Mouse (Mus musculus): ENCODE data around the gene Galnt6. TPM values are rescaled to one million over a fixed set of nuclear protein-coding genes. Genes with fewer than 3 reads are reported as not detected.

The Galnt6 gene
- polyA plus RNA-seq, 1 experiment from 2014 or later = 0.22 TPM

GRCm38 (mm10) chr15:100687430-100687971 is 41.7 kb downstream of the Galnt6 start, which contains the start of gene Cela1:
Gene Cela1 (minus strand): TSS chr15:100687921.
- 0 out of 2 replicates have a peak, but pooled peaks cover 2% of the 10 kb centered on the region for H3K27me3 ChIP-seq (replicated peaks)
- no peak within 1 kb of the TSS for H3K4me3 ChIP-seq
- H3K36me3 ChIP-seq (replicated peaks) = no peaks in the 10 kb centered on the region
- H3K27ac ChIP-seq = no peak within 1 kb of the TSS
- no peak within 1 kb of the TSS for H3K4me2 ChIP-seq
- ATAC-seq (replicated peaks) = no peak
- no peaks in the 10 kb centered on the region for H3K9me3 ChIP-seq
- H3K4me1 ChIP-seq = no peaks in the 10 kb centered on the region
- no peak within 1 kb of the TSS for H3K9ac ChIP-seq
- WGBS = 84% methylated on average over 8 of the region's 8 CpGs

- 0 out of 2 replicates have a peak, but pooled peaks cover 2% of the 10 kb centered on the region for H3K27me3 ChIP-seq (replicated peaks)
- no peaks in the 10 kb centered on the region for H3K9me3 ChIP-seq
- H3K4me2 ChIP-seq = no peak overlapping the region
- ATAC-seq (replicated peaks) = no peak
- H3K4me3 ChIP-seq = no peak overlapping the region
- H3K27ac ChIP-seq = no peak overlapping the region
- no peak overlapping the region for H3K9ac ChIP-seq
- 69% methylated on average over 12 of the region's 12 CpGs for WGBS
- H3K4me1 ChIP-seq = no peaks in the 10 kb centered on the region
- H3K36me3 ChIP-seq (replicated peaks) = no peaks in the 10 kb centered on the region
Observed at GRCm38 (mm10) chr15:100686989-100687388, 42.2 kb downstream of the Galnt6 start.

GRCm38 (mm10) chr15:100686434-100686833 is 42.7 kb downstream of the Galnt6 start:
- Histone ChIP-seq H3K27me3 (replicated peaks) (0 out of 2 replicates have a peak, but pooled peaks cover 2% of the 10 kb centered on the region), H3K4me1 (no peaks in the 10 kb centered on the region)
- WGBS = 77% methylated on average over 6 of the region's 6 CpGs

GRCm38 (mm10) chr15:100685849-100686248 is 43.3 kb downstream of the Galnt6 start:
- no peak for ATAC-seq (replicated peaks)
- 91% methylated on average over 8 of the region's 8 CpGs for WGBS

More at GRCm38 (mm10) chr15:100686434-100686833, 42.7 kb downstream of the Galnt6 start:
- no peak overlapping the region for H3K4me2 ChIP-seq
- no peaks in the 10 kb centered on the region for H3K36me3 ChIP-seq (replicated peaks)
- no peak for ATAC-seq (replicated peaks)
- H3K9ac ChIP-seq = no peak overlapping the region
- no peaks in the 10 kb centered on the region for H3K9me3 ChIP-seq
- no peak overlapping the region for H3K4me3 ChIP-seq
- H3K27ac ChIP-seq = no peak overlapping the region

GRCm38 (mm10) chr15:100685255-100685654 is 43.9 kb downstream of the Galnt6 start:
- Histone ChIP-seq H3K4me2 (no peak overlapping the region), H3K4me3 (no peak overlapping the region), H3K4me1 (no peaks in the 10 kb centered on the region), H3K9ac (no peak overlapping the region), H3K9me3 (no peaks in the 10 kb centered on the region), H3K27ac (no peak overlapping the region), H3K27me3 (replicated peaks) (0 out of 2 replicates have a peak, but pooled peaks cover 2% of the 10 kb centered on the region), H3K36me3 (replicated peaks) (no peaks in the 10 kb centered on the region)
- WGBS = 26% methylated on average over 13 of the region's 13 CpGs
- no peak for ATAC-seq (replicated peaks)

More at GRCm38 (mm10) chr15:100685849-100686248, 43.3 kb downstream of the Galnt6 start:
- Histone ChIP-seq H3K4me3 (no peak overlapping the region), H3K4me2 (no peak overlapping the region), H3K27ac (no peak overlapping the region), H3K9ac (no peak overlapping the region), H3K36me3 (replicated peaks) (no peaks in the 10 kb centered on the region), H3K4me1 (no peaks in the 10 kb centered on the region), H3K9me3 (no peaks in the 10 kb centered on the region), H3K27me3 (replicated peaks) (0 out of 2 replicates have a peak, but pooled peaks cover 2% of the 10 kb centered on the region)

GRCm38 (mm10) chr15:100684450-100684849 is 44.7 kb downstream of the Galnt6 start:
- H3K4me2 ChIP-seq = no peak overlapping the region
- H3K4me3 ChIP-seq = no peak overlapping the region
- WGBS = 72% methylated on average over 10 of the region's 10 CpGs
- H3K4me1 ChIP-seq = no peaks in the 10 kb centered on the region
- H3K27me3 ChIP-seq (replicated peaks) = 0 out of 2 replicates have a peak, but pooled peaks cover 2% of the 10 kb centered on the region
- H3K27ac ChIP-seq = no peak overlapping the region
- no peak overlapping the region for H3K9ac ChIP-seq
- H3K9me3 ChIP-seq = no peaks in the 10 kb centered on the region
- H3K36me3 ChIP-seq (replicated peaks) = no peaks in the 10 kb centered on the region
- no peak for ATAC-seq (replicated peaks)

- Histone ChIP-seq H3K36me3 (replicated peaks) (no peaks in the 10 kb centered on the region), H3K9ac (no peak overlapping the region), H3K4me1 (no peaks in the 10 kb centered on the region), H3K27ac (no peak overlapping the region), H3K4me2 (no peak overlapping the region), H3K9me3 (no peaks in the 10 kb centered on the region), H3K27me3 (replicated peaks) (0 out of 2 replicates have a peak, but pooled peaks cover 2% of the 10 kb centered on the region), H3K4me3 (no peak overlapping the region)
- WGBS = 48% methylated on average over 2 of the region's 2 CpGs
- ATAC-seq (replicated peaks) = no peak
Observed at GRCm38 (mm10) chr15:100683041-100683440, 46.1 kb downstream of the Galnt6 start.

GRCm38 (mm10) chr15:100681770-100682169 is 47.4 kb downstream of the Galnt6 start:
- Histone ChIP-seq H3K4me3 (no peak overlapping the region), H3K9me3 (no peaks in the 10 kb centered on the region), H3K4me1 (no peaks in the 10 kb centered on the region), H3K27ac (no peak overlapping the region), H3K9ac (no peak overlapping the region), H3K27me3 (replicated peaks) (0 out of 2 replicates have a peak, but pooled peaks cover 2% of the 10 kb centered on the region), H3K4me2 (no peak overlapping the region), H3K36me3 (replicated peaks) (no peaks in the 10 kb centered on the region)
- ATAC-seq (replicated peaks) = no peak
- WGBS = 30% methylated on average over 7 of the region's 7 CpGs

- Histone ChIP-seq H3K27me3 (replicated peaks) (0 out of 2 replicates have a peak, but pooled peaks cover 2% of the 10 kb centered on the region), H3K27ac (no peak overlapping the region), H3K4me1 (no peaks in the 10 kb centered on the region), H3K9ac (no peak overlapping the region), H3K9me3 (no peaks in the 10 kb centered on the region), H3K36me3 (replicated peaks) (no peaks in the 10 kb centered on the region), H3K4me2 (no peak overlapping the region), H3K4me3 (no peak overlapping the region)
- 67% methylated on average over 3 of the region's 3 CpGs for WGBS
- ATAC-seq (replicated peaks) = no peak
Observed at GRCm38 (mm10) chr15:100680381-100680780, 48.8 kb downstream of the Galnt6 start.

- 93% methylated on average over 14 of the region's 14 CpGs for WGBS
- H3K9ac ChIP-seq = no peak overlapping the region
- no peak for ATAC-seq (replicated peaks)
Observed at GRCm38 (mm10) chr15:100679005-100679404, 50.2 kb downstream of the Galnt6 start.

GRCm38 (mm10) chr15:100678581-100678980 is 50.6 kb downstream of the Galnt6 start:
- Histone ChIP-seq H3K36me3 (replicated peaks) (no peaks in the 10 kb centered on the region), H3K4me1 (no peaks in the 10 kb centered on the region), H3K9ac (no peak overlapping the region), H3K27ac (no peak overlapping the region), H3K27me3 (replicated peaks) (no peaks in the 10 kb centered on the region), H3K4me3 (no peak overlapping the region), H3K4me2 (no peak overlapping the region), H3K9me3 (no peaks in the 10 kb centered on the region)
- no peak for ATAC-seq (replicated peaks)
- WGBS = 82% methylated on average over 12 of the region's 12 CpGs

More at GRCm38 (mm10) chr15:100679005-100679404, 50.2 kb downstream of the Galnt6 start:
- no peaks in the 10 kb centered on the region for H3K27me3 ChIP-seq (replicated peaks)
- no peaks in the 10 kb centered on the region for H3K36me3 ChIP-seq (replicated peaks)
- no peak overlapping the region for H3K4me2 ChIP-seq
- no peaks in the 10 kb centered on the region for H3K4me1 ChIP-seq
- no peak overlapping the region for H3K4me3 ChIP-seq
- no peak overlapping the region for H3K27ac ChIP-seq
- H3K9me3 ChIP-seq = no peaks in the 10 kb centered on the region

- Histone ChIP-seq H3K27ac (no peak overlapping the region), H3K4me2 (no peak overlapping the region), H3K9ac (no peak overlapping the region), H3K4me3 (no peak overlapping the region), H3K9me3 (no peaks in the 10 kb centered on the region), H3K4me1 (no peaks in the 10 kb centered on the region), H3K27me3 (replicated peaks) (no peaks in the 10 kb centered on the region), H3K36me3 (replicated peaks) (no peaks in the 10 kb centered on the region)
- no peak for ATAC-seq (replicated peaks)
- 89% methylated on average over 8 of the region's 8 CpGs for WGBS
Observed at GRCm38 (mm10) chr15:100677675-100678074, 51.5 kb downstream of the Galnt6 start.

- H3K36me3 ChIP-seq (replicated peaks) = no peaks in the 10 kb centered on the region
- 83% methylated on average over 1 of the region's 1 CpGs for WGBS
- no peaks in the 10 kb centered on the region for H3K9me3 ChIP-seq
- no peaks in the 10 kb centered on the region for H3K27me3 ChIP-seq (replicated peaks)
- no peak overlapping the region for H3K4me3 ChIP-seq
- no peaks in the 10 kb centered on the region for H3K4me1 ChIP-seq
- no peak overlapping the region for H3K4me2 ChIP-seq
- no peak overlapping the region for H3K9ac ChIP-seq
- H3K27ac ChIP-seq = no peak overlapping the region
- no peak for ATAC-seq (replicated peaks)
Observed at GRCm38 (mm10) chr15:100676521-100676920, 52.7 kb downstream of the Galnt6 start.
